Mouse (Mus musculus) neural tube, embryonic 11.5 days (tissue): ENCODE measurements around the gene Bmpr1a. TPM values are rescaled to one million over a fixed set of nuclear protein-coding genes. Genes with fewer than 3 reads are reported as not detected.

ENCODE experiments used
- ATAC-seq: fragments of 200-750 bp; cut with Nextera tagmentation; 2 replicates; pipeline ENCODE4 v1.8.0; 2017; ENCODE audit warnings: moderate number of reproducible peaks, mild to moderate bottlenecking, moderate TSS enrichment, moderate library complexity; ENCODE audit not compliant: insufficient read depth, low FRiP score, low TSS enrichment
- DNase-seq: peaks from one replicate; pipeline ENCODE4 v3.0.0-alpha.2; 2015; ENCODE audit warnings: low spot score
- H3K27ac ChIP-seq: fragments of 300-500 bp; sonication (generic); 2 replicates; pipeline ENCODE4 v1.5.1; 2014; ENCODE audit warnings: low read depth, mild to moderate bottlenecking, low read length
- H3K27me3 ChIP-seq: fragments of 300-500 bp; sonication (generic); 2 replicates; pipeline ENCODE4 v1.6.1; 2014; ENCODE audit warnings: mild to moderate bottlenecking, low read length, mixed read lengths; ENCODE audit not compliant: control insufficient read depth, insufficient read depth
- H3K36me3 ChIP-seq: fragments of 300-500 bp; sonication (generic); 2 replicates; pipeline ENCODE4 v1.6.1; 2014; ENCODE audit warnings: mild to moderate bottlenecking, low read length, moderate library complexity, mixed read lengths; ENCODE audit not compliant: control insufficient read depth, insufficient read depth
- H3K4me1 ChIP-seq: fragments of 300-500 bp; sonication (generic); 2 replicates; pipeline ENCODE4 v1.6.1; 2014; ENCODE audit warnings: low read length, mixed read lengths; ENCODE audit not compliant: control insufficient read depth, insufficient read depth
- H3K4me2 ChIP-seq: fragments of 300-500 bp; sonication (generic); 2 replicates; pipeline ENCODE4 v1.6.1; 2014; ENCODE audit warnings: low read depth, mild to moderate bottlenecking, moderate library complexity
- H3K4me3 ChIP-seq: fragments of 300-500 bp; sonication (generic); 2 replicates; pipeline ENCODE4 v1.5.1; 2014; ENCODE audit warnings: low read depth, low read length
- H3K9ac ChIP-seq: fragments of 300-500 bp; sonication (generic); 2 replicates; pipeline ENCODE4 v1.6.1; 2014; ENCODE audit warnings: mild to moderate bottlenecking, low read length
- H3K9me3 ChIP-seq: fragments of 300-500 bp; sonication (generic); 2 replicates; pipeline ENCODE4 v1.6.1; 2016; ENCODE audit warnings: low read length; ENCODE audit not compliant: control insufficient read depth
- WGBS: fragments of 180-500 bp; shearing (Covaris S2); extraction: QIAGEN DNeasy Blood & Tissue Kit; methylation state at CpG from one replicate; pipeline ENCODE4 v1.1.7; 2014; 5-methylcytosine and 5-hydroxymethylcytosine counted together
- polyA plus RNA-seq: library from polyadenylated mRNA; unstranded; fragments of >200 nt; fragmentation: Nextera tagmentation; extraction: Ambion mirVana; gene quantifications from 2 replicates; pipeline ENCODE4 v1.2.1, GENCODE M21; 2014

Gene Bmpr1a
- polyA plus RNA-seq, 1 experiment from 2014 or later, result 51.4 TPM

GRCm38 (mm10) chr14:34453648-34454047 is 49.5 kb downstream of the Bmpr1a start:
- Histone ChIP-seq H3K9ac (no peak overlapping the region), H3K9me3 (no peaks in the 10 kb centered on the region), H3K4me1 (peaks cover 11% of the 10 kb centered on the region), H3K27me3 (no peaks in the 10 kb centered on the region), H3K27ac (peak overlapping the region; percentile 69), H3K36me3 (no peaks in the 10 kb centered on the region), H3K4me3 (no peak overlapping the region), H3K4me2 (no peak overlapping the region)
- 22% methylated on average over 6 of the region's 6 CpGs for WGBS
- ATAC-seq (peak; percentile 84), DNase-seq (peak; percentile 57)

DNA sequence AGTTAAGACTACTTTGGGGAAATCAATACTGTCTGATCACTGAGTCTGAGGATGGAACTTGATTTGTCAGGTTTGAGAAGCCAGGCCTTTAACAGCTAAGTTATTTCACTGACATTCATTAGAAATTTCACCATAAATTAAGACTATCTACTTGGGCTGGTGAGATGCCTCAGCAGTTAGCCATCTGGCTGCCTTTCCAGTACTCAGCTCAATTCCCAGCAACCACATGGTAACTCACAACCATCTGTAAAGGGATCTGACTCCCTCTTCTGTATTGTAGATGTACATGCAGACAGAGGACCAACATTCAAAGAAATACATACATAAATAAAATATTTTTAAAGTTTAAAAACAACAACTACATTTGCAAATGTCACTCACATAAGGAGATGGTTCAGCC is 51.3 kb downstream of the Bmpr1a start:
- H3K27me3 ChIP-seq, result no peaks in the 10 kb centered on the region
- H3K27ac ChIP-seq, result no peak overlapping the region
- no peaks in the 10 kb centered on the region for H3K36me3 ChIP-seq
- peaks cover 11% of the 10 kb centered on the region for H3K4me1 ChIP-seq
- DNase-seq (no peak), ATAC-seq (no peak)
- no peak overlapping the region for H3K4me3 ChIP-seq
- H3K4me2 ChIP-seq, result no peak overlapping the region
- no peaks in the 10 kb centered on the region for H3K9me3 ChIP-seq
- no peak overlapping the region for H3K9ac ChIP-seq

DNA sequence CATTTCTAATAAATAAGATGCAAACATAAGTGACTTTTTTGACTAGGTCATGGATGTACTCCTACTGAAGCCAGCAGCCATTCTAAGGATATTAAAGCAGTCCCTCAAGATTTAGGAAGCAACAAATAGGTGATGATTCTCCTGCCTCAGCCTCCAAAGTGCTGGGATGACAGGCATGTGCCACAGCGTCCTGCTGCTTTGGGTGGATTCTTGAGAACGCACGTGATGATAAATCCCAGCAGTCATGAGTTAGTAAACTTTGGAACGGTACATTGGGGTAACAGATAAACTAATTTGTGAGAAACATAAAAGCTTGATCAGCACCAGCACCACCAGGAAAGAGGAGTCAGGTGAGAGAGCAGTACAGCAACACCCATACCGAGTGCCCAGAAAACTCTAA is 52.7 kb downstream of the Bmpr1a start:
- no peak overlapping the region for H3K4me3 ChIP-seq
- ATAC-seq (no peak), DNase-seq (no peak)
- H3K27ac ChIP-seq, result no peak overlapping the region
- H3K4me2 ChIP-seq, result no peak overlapping the region
- H3K36me3 ChIP-seq, result no peaks in the 10 kb centered on the region
- WGBS, result 95% methylated on average over 5 of the region's 5 CpGs
- no peaks in the 10 kb centered on the region for H3K27me3 ChIP-seq
- no peaks in the 10 kb centered on the region for H3K9me3 ChIP-seq
- peaks cover 11% of the 10 kb centered on the region for H3K4me1 ChIP-seq
- no peak overlapping the region for H3K9ac ChIP-seq

DNA sequence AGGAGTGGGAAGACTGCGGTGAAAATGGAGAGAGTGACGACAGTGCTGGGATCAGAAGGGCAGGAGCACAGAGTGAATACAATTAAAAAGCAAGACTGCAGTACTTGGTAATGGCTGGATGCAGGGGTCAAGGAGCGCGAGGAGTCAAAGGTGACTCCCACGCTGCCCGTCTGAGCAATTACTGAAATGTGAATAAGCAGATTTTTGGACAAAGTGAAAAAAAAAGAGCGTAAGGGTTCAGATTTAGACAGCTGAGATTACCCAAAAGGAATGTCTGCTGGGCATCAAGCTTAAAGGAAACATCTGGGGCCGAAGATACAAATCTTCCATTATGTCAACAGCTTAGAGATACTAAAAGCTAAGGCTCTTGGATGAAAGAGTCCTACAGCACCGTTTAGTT is 53.3 kb downstream of the Bmpr1a start:
- Histone ChIP-seq H3K9ac (no peak overlapping the region), H3K27ac (no peak overlapping the region), H3K36me3 (no peaks in the 10 kb centered on the region), H3K9me3 (no peaks in the 10 kb centered on the region), H3K27me3 (no peaks in the 10 kb centered on the region), H3K4me2 (no peak overlapping the region), H3K4me1 (peaks cover 11% of the 10 kb centered on the region), H3K4me3 (no peak overlapping the region)
- DNase-seq, result no peak
- 52% methylated on average over 9 of the region's 9 CpGs for WGBS
- ATAC-seq, result no peak

GRCm38 (mm10) chr14:34448398-34448797 is 54.7 kb downstream of the Bmpr1a start:
- no peak overlapping the region for H3K9ac ChIP-seq
- H3K4me2 ChIP-seq, result no peak overlapping the region
- ATAC-seq, result no peak
- no peak for DNase-seq
- peaks cover 7% of the 10 kb centered on the region; the same call in 1 of the 2 replicates for H3K4me1 ChIP-seq
- H3K36me3 ChIP-seq, result no peaks in the 10 kb centered on the region
- no peaks in the 10 kb centered on the region for H3K9me3 ChIP-seq
- H3K27me3 ChIP-seq, result no peaks in the 10 kb centered on the region
- H3K4me3 ChIP-seq, result no peak overlapping the region
- H3K27ac ChIP-seq, result no peak overlapping the region

DNA sequence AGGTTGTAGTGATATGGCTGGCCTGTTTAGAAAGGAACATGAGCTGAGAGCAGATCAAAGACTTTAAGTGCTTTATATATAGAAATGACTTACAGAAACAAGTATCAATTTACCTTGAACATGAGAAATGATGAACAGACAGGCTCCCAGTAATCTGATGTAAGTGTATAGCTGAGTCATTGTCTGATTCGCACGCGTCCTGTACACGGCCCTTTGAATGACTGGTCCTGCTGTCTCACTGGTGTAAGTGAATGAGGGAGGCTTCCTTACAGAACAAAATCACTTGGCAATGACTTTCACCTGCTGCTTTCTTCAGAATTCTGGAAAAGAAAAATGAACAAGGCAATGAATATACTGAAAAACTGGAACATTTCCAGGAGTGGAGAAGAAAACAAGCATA is 55.5 kb downstream of the Bmpr1a start:
- Histone ChIP-seq H3K9me3 (no peaks in the 10 kb centered on the region), H3K4me1 (0 out of 2 replicates have a peak, but pooled peaks cover 4% of the 10 kb centered on the region), H3K4me3 (no peak overlapping the region), H3K27me3 (no peaks in the 10 kb centered on the region), H3K27ac (no peak overlapping the region), H3K9ac (no peak overlapping the region), H3K4me2 (no peak overlapping the region), H3K36me3 (no peaks in the 10 kb centered on the region; the same call in 1 of the 2 replicates)
- ATAC-seq, result no peak
- no peak for DNase-seq
- 90% methylated on average over 4 of the region's 4 CpGs for WGBS

- H3K27me3 ChIP-seq, result no peaks in the 10 kb centered on the region
- ATAC-seq (no peak), DNase-seq (no peak)
- H3K4me3 ChIP-seq, result no peak overlapping the region
- no peak overlapping the region for H3K4me2 ChIP-seq
- H3K4me1 ChIP-seq, result 0 out of 2 replicates have a peak, but pooled peaks cover 4% of the 10 kb centered on the region
- no peak overlapping the region for H3K9ac ChIP-seq
- WGBS, result 98% methylated on average over 6 of the region's 6 CpGs
- H3K9me3 ChIP-seq, result no peaks in the 10 kb centered on the region
- no peak overlapping the region for H3K27ac ChIP-seq
- H3K36me3 ChIP-seq, result no peaks in the 10 kb centered on the region; the same call in 1 of the 2 replicates
Observed at GRCm38 (mm10) chr14:34446624-34447023, 56.5 kb downstream of the Bmpr1a start.

DNA sequence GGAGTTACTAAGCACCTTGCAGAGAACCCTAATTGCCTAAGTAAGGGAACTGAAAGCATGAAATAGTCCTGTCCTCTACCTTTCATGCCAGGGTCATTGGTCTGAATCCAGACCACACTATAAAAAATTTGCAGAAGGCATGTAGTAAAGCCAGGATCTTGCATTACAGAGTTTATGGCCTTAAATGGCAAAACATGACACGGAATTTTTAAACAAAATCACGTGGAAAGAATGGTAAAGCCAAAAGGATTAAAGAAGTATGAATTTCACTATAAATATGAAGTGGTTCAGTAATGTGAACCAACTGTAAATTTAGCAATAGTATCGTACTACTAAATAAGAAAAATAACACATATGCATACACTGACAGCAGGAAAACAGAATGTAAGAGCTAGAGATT is 57.8 kb downstream of the Bmpr1a start:
- DNase-seq, result no peak
- H3K36me3 ChIP-seq, result no peaks in the 10 kb centered on the region; the same call in 1 of the 2 replicates
- no peaks in the 10 kb centered on the region for H3K9me3 ChIP-seq

DNA sequence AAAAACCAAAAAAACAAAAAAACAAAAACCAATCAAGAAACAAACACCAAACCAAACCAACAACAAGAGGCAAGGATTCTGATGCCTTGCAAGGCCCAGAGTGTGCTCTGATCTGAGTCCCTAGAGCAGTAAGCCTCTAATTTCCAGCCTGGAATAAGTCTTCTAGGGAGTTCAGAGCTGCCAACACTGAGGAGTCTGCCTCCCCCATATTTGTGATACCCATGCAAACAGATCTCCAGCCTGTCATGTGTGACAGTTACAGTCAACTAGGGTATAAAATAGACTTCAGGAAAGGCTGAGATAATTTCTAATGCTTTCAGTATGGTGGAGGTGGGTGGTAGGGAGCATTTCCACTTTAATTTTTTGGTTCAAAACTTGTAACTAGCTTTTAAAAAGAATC is 58.2 kb downstream of the Bmpr1a start:
- no peaks in the 10 kb centered on the region; the same call in 1 of the 2 replicates for H3K36me3 ChIP-seq
- no peak overlapping the region for H3K27ac ChIP-seq
- DNase-seq, result no peak

More for the DNA sequence above, 57.8 kb downstream of the Bmpr1a start:
- no peaks in the 10 kb centered on the region for H3K27me3 ChIP-seq
- no peak overlapping the region for H3K9ac ChIP-seq
- H3K4me3 ChIP-seq, result no peak overlapping the region
- no peak overlapping the region for H3K27ac ChIP-seq
- H3K4me1 ChIP-seq, result 0 out of 2 replicates have a peak, but pooled peaks cover 4% of the 10 kb centered on the region
- H3K4me2 ChIP-seq, result no peak overlapping the region
- no peak for ATAC-seq
- 95% methylated on average over 3 of the region's 3 CpGs for WGBS

More for the DNA sequence above, 58.2 kb downstream of the Bmpr1a start:
- no peaks in the 10 kb centered on the region for H3K27me3 ChIP-seq
- no peak overlapping the region for H3K9ac ChIP-seq
- H3K4me3 ChIP-seq, result no peak overlapping the region
- H3K9me3 ChIP-seq, result no peaks in the 10 kb centered on the region
- no peak for ATAC-seq
- H3K4me2 ChIP-seq, result no peak overlapping the region
- H3K4me1 ChIP-seq, result 0 out of 2 replicates have a peak, but pooled peaks cover 4% of the 10 kb centered on the region
